Mouse (Mus musculus) lung, postnatal 25 days (tissue): ENCODE results near the gene Stard3.
A peak's percentile ranks its signal among the peaks of the same experiment; 100 is the strongest.
"Not testable (repeated sequence)": the region's sequence is repeated elsewhere in the genome, so short reads cannot be mapped to it uniquely, and the experiment has no call there.

ENCODE experiments used
- DNase-seq: peaks from one replicate; pipeline ENCODE4 v3.0.0; 2022; ENCODE audit warnings: low spot score

Gene Stard3

GRCm38 (mm10) chr11:98376756-98377155 is 18.6 kb downstream of the Stard3 start:
- DNase-seq: no peak

DNA sequence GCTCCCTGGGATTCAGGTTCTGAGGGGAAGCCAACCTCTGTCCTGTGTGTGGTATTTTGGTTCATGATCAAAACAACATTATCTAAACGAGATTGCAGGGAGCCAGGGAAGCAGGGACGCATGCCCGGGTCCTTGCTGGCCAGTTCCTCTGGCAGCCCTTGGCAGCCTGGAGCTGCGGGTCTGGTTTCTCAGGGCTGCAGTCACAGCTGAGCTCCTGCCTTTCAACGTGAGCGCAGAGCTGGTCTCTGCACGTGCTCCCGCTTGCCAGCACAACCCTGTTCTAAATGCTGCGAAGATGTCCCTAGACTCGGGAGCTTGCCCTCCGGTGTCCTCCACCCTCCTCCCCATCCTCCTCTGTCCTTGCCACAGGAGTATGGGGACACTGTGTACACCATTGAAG is 19.6 kb downstream of the Stard3 start:
- DNase-seq: no peak

- DNase-seq: no peak
These were observed 21.2 kb downstream of the Stard3 start for GRCm38 (mm10) chr11:98379379-98379778.

GRCm38 (mm10) chr11:98380106-98380505 is 21.9 kb downstream of the Stard3 start:
- no peak for DNase-seq

DNA sequence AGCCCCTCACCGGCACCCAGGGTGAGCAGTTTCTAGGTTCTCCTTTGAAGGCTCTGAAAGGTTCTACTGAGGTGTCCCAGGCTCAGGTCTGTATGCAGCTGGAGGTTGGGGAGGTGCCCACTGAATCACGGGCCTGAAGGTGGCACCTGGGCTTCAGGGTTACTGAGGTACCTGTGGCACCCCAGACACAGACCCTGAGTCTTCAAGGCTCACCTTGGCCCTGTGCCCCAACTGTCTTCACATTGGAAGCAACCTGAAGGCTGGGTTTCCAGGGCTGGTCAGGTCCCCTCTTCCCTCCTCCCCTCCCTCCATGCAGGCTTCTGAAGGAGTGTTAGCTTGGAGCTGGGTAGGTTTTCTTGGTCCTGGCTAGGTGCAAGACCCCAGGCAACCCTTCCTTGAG is 23.5 kb downstream of the Stard3 start:
- DNase-seq: no peak

GRCm38 (mm10) chr11:98382405-98382804 is 24.2 kb downstream of the Stard3 start:
- DNase-seq: not testable (repeated sequence)

GRCm38 (mm10) chr11:98383261-98384030 is 25.3 kb downstream of the Stard3 start, which contains the start of gene Tcap:
Gene Tcap (plus strand): TSS chr11:98383811.
- no peak for DNase-seq

GRCm38 (mm10) chr11:98384216-98384615 is 26.0 kb downstream of the Stard3 start:
- DNase-seq: no peak

- no peak for DNase-seq
These were observed 26.8 kb downstream of the Stard3 start for GRCm38 (mm10) chr11:98384721-98385637.

DNA sequence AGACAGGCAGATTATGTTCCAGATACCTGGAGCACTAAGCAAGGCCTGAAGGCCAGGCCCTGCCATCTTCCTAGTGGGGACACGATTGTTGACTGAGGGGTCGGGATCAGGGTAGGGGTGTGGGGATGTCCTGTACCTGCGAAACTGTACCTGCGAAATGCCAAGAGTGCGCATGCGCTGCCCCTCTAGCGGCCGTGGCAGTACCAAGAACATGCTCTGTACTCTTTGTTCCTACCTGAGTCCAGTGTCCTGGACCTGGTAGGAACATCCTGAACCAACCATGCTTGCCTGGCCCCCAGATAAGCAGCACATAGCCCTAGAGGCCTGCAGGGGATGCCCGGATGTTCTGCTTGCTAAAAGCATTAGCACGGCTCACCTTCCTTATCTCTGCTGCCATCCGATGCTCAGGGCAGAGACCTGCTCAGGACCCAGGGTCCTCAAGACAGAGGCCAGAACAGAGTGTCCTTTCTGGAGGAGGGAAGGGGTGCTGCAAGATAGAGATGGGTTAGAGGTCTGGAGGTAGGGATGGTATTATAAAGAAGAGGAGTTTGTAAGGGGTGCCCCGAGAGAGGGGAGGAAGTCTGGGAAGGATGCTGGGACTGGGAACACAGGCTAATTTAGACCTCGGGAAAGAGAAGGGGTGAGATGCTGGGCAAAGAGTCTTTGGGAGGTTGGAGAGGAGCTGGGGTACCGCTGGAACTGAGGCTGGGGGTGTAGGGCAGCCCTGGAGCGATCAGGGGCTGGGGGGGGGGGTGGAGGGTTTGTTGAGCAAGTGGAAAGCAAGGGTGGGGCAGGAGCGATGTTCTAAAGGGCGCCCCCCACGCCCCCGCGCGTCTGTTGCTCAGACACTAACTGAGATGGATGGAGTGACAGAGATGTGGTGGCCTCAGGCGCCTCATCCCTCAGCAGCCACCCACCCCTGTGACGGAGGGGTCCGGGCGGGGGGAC is 27.7 kb downstream of the Stard3 start, which contains the start of gene Pnmt:
TSS of gene Pnmt (plus strand) at position 813 of the 948 bp plus-strand sequence.
- no peak for DNase-seq

DNA sequence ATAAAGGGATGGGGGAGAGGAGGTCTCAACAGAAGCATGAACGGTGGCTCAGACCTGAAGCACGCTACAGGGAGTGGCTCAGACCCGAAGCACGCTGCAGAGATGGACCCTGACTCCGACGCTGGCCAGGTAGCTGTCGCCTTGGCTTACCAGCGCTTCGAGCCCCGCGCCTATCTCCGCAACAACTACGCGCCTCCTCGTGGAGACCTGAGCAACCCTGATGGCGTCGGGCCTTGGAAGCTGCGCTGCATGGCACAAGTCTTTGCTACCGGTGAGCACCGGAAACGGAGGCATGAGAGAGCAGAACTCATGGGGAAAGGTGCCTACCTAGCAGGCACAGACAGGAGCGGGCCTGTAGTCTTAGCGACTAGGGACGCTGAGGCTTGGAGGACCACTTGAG is 28.4 kb downstream of the Stard3 start:
- DNase-seq: no peak

- DNase-seq: no peak
These were observed 28.9 kb downstream of the Stard3 start for GRCm38 (mm10) chr11:98387056-98387577.

DNA sequence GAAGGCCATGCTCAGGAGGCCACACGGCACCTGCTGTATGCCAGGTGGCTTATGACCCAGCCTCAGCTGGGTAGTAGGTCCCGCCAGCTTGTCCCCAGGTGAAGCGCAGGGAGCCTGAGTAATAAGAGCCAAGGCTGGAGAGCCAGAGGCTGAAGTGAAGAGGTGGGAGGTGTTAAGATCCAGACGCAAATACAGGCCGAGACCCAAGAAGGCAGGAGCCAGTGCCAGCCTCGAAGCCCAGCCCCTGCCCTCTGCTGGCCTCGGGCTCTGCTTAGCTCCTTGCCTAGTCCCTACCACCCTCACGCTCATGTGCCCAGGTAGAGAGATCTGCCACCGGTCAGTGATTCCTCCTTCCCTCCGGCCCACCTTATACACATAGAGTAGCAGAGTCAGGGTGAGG is 30.1 kb downstream of the Stard3 start:
- DNase-seq: peak; percentile 34

- DNase-seq: peak; percentile 55
These were observed 31.1 kb downstream of the Stard3 start for GRCm38 (mm10) chr11:98389221-98389780.

GRCm38 (mm10) chr11:98390141-98390540 is 32.0 kb downstream of the Stard3 start:
- no peak for DNase-seq

DNA sequence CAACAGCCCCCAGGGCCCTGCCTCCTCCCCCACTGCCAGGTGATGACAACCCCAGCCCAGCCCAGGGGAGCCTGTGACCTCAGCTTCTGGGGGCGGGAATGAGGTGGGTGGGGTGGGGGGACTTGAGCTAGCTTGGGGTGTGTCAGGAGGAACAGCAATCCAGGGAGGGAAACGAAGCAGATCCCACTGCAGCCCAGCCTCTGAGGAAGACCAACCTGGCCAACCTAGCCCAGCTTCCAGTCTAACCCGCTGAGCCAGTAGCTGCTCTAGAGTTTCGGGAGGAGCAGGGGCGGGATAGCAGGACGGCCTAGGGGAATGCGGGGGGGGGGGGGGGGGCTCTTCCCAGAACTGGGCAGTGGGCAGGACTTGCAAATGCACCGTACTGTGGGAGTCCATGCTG is 33.9 kb downstream of the Stard3 start:
- DNase-seq: no peak

DNA sequence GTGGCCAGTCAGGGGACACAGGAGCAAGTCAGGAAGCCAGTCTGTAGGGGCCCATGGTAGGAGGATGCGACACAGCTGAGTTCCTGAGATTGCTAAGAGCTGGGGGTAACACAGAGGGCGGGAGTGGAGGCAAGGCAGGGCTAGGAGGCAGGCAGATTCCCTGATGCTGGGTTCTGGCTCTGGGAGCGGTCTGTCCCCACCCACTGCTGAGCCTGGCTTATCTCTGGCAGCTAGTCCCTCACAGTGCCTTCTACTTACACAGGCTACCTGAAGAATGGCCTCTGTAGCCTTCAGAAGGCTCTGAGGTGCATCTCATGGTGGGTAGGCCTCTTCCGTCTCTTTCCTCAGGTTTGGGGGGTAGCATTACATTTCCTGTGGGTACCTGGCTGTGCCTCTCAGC is 34.5 kb downstream of the Stard3 start:
- DNase-seq: no peak

DNA sequence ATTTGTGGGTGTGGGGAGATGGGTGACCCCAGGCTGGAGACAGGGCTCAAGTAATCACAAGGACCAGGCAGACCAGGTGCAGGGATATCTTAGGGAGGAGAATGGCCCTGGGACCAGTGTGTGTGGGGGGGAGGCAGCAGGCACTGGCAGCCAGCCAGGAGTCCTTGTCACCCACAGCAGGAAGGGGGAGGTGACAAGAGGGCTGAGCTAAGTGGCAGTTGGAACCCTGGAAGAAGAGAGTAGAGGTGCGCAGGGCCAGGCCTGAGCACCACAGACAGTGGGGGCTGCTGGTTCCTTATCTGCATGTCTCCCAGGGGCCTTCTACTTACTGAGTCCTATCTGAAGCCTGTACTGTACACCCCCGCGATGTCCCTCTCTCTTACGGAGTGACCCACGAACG is 35.1 kb downstream of the Stard3 start:
- DNase-seq: peak; percentile 59

GRCm38 (mm10) chr11:98394301-98394700 is 36.1 kb downstream of the Stard3 start:
- DNase-seq: no peak

DNA sequence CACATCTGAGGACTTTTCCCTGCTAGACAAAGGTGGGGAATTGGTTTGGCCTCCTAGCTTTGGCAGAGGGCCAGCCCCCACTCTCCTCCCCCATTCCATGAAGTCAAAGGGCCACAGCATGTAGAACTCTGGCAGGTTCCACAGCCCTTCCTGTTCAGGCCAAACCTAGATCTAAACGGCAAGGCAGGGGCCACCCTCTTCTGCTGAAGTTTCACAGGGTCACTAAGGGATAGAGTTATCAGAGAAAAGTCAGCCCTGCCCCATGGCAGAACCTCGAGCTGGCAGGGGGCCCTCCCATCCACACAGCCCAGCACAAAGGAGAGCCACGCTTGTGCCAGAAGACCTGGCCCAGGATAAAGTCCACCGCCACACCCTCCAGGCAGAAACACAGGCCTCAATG is 36.9 kb downstream of the Stard3 start:
- DNase-seq: no peak

DNA sequence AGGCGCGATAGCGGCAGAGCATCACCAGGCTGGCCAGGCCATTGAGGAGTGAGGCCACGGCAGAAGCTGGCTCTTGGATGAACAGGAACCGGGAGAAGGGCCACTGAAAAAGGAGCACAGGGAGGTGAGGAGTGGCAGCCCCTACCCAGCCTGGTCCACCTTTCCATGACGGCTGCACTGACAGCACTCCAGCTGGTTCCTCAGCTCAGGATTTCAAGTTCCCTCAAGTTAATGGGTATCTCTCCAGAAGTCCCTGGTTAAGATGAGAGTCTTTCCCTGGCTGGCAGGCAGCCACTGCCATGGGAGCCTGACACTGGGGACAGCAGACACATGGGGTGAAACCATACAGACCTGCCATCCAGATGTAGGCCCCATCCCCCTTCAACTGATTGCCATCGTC is 39.8 kb downstream of the Stard3 start:
- no peak for DNase-seq
